Mouse (Mus musculus) small intestine, adult 2 months (tissue): Measurements from ENCODE around the gene Olfr64. TPM values are rescaled to one million over a fixed set of nuclear protein-coding genes. Genes with fewer than 3 reads are reported as not detected.

ENCODE experiments used
- H3K27ac ChIP-seq: fragments of 200-500 bp; 2 replicates; pipeline ENCODE4 v1.5.1; 2012; ENCODE audit warnings: low read depth, low read length, control low read depth, inconsistent platforms; ENCODE audit not compliant: insufficient read depth
- H3K27me3 ChIP-seq: fragments of 200-500 bp; 2 replicates; pipeline ENCODE4 v1.6.1; 2012; ENCODE audit warnings: mild to moderate bottlenecking, moderate library complexity, low read length, inconsistent platforms; ENCODE audit not compliant: control insufficient read depth, insufficient read depth
- H3K36me3 ChIP-seq: fragments of 200-500 bp; 2 replicates; pipeline ENCODE4 v1.6.1; 2012; ENCODE audit warnings: mild to moderate bottlenecking, low read length, control low read depth, inconsistent platforms; ENCODE audit not compliant: control insufficient read depth, insufficient read depth
- H3K4me1 ChIP-seq: fragments of 200-500 bp; 2 replicates; pipeline ENCODE4 v1.6.1; 2012; ENCODE audit warnings: low read length, inconsistent platforms, mixed read lengths; ENCODE audit not compliant: control insufficient read depth, insufficient read depth, insufficient read length
- H3K4me3 ChIP-seq: fragments of 200-500 bp; 2 replicates; pipeline ENCODE4 v1.5.1; 2012; ENCODE audit warnings: low read depth, mild to moderate bottlenecking, control low read depth, inconsistent platforms, low read length, moderate library complexity
- CTCF ChIP-seq: fragments of 200-500 bp; IDR thresholded peaks from 2 replicates; pipeline ENCODE4 v1.5.1; 2012; ENCODE audit warnings: low read depth, mild to moderate bottlenecking, control low read depth, inconsistent platforms, low read length, moderate library complexity, mixed read lengths; ENCODE audit not compliant: insufficient replicate concordance, insufficient read length; ENCODE audit errors: extremely low read depth
- POLR2A ChIP-seq: fragments of 200-500 bp; IDR thresholded peaks from 2 replicates; pipeline ENCODE4 v1.6.1; 2012; ENCODE audit warnings: low read depth, mild to moderate bottlenecking, control low read depth, inconsistent platforms, low read length, moderate library complexity
- WGBS: fragments of 180-500 bp; shearing (Covaris S2); methylation state at CpG from one replicate; pipeline ENCODE4 v1.1.7; 2018; 5-methylcytosine and 5-hydroxymethylcytosine counted together
- polyA plus RNA-seq: library from polyadenylated mRNA; depleted of rRNA; stranded (reverse); fragments of >200 nt; gene quantifications from 2 replicates; pipeline ENCODE4 v1.2.3, GENCODE M21; 2012; rRNA removed

Gene Olfr64
- not detected in 2 replicates for polyA plus RNA-seq

DNA sequence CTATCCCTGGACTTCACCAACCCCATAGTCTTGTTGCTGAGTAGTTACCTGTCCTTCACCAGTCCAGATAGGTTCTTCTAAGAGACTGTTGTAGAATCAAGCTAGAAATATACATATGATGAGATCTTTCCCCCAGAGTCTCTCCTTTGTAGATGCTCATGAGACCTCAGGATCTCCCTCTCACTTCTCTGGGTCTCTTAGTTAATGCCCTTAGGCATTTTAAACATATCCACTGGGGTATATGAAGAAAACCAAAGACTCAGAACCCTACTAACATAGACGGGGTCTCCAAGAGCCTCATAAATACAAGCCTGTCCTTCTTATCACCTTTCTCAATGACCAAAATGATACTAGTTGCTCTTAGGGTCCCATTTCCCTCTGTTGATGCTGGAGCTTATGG lies at the start of gene Olfr64:
Gene Olfr64 (minus strand): TSS at position 101 of the 400 bp plus-strand sequence.
- Histone ChIP-seq H3K36me3 (no peaks in the 10 kb centered on the region), H3K27me3 (no peaks in the 10 kb centered on the region), H3K27ac (no peak within 1 kb of the TSS), H3K4me3 (no peak within 1 kb of the TSS), H3K4me1 (no peaks in the 10 kb centered on the region)
- TF ChIP-seq POLR2A (no peak), CTCF (no peak)
- WGBS = 70% methylated on average over 1 of the region's 1 CpGs

DNA sequence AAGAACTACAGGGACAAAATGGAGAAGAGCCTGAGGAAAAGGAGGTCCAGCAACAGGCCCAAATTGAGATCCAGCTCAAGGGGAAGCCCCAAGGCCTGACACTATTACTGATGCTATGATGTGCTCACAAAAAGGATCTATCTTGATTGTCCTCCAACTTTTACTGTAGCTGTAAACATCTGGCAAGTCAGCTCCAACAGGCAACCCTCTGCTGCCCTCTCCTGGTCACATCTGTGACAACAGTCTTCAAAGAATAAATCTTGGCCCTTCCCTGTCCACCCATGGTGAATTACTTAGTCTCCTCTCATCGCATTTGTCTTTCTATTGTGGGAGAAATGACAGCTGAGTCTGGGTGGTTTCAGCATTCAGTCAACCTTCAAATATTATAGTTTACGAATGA lies 48.4 kb upstream of the Olfr64 start:
- H3K27ac ChIP-seq = no peak overlapping the region
- no peaks in the 10 kb centered on the region for H3K4me1 ChIP-seq
- 16% methylated on average over 2 of the region's 2 CpGs for WGBS
- no peaks in the 10 kb centered on the region for H3K36me3 ChIP-seq
- TF ChIP-seq CTCF (peak; percentile 53; the same call in 1 of the 2 replicates), POLR2A (no peak)
- H3K4me3 ChIP-seq = no peak overlapping the region
- no peaks in the 10 kb centered on the region for H3K27me3 ChIP-seq

DNA sequence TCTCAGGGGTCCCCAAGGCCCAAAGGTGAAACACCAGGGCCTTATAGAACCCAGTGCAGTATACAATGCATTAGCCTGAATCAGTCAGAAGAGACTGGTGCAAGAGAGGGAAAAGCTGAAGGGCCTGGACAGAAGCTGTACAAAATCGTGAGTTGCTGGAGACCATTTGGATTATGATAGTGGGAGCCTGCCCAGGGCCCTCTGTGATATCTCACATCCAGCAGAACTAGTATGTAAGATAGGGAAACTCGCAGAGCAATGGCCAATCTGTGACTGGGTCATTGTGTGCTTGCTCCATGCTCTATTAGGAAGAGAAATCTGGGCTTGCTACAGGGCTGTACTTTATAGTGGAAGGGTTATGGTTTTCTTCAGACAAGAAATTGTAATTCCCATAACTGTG lies 40.0 kb upstream of the Olfr64 start, which contains the start of gene Olfr632:
Gene Olfr632 (plus strand): TSS at position 84 of the 400 bp plus-strand sequence.
- no peaks in the 10 kb centered on the region for H3K27me3 ChIP-seq
- TF ChIP-seq POLR2A (no peak), CTCF (no peak)
- H3K36me3 ChIP-seq = no peaks in the 10 kb centered on the region
- H3K27ac ChIP-seq = no peak within 1 kb of the TSS
- 67% methylated on average over 2 of the region's 2 CpGs for WGBS
- no peaks in the 10 kb centered on the region for H3K4me1 ChIP-seq
- no peak within 1 kb of the TSS for H3K4me3 ChIP-seq

DNA sequence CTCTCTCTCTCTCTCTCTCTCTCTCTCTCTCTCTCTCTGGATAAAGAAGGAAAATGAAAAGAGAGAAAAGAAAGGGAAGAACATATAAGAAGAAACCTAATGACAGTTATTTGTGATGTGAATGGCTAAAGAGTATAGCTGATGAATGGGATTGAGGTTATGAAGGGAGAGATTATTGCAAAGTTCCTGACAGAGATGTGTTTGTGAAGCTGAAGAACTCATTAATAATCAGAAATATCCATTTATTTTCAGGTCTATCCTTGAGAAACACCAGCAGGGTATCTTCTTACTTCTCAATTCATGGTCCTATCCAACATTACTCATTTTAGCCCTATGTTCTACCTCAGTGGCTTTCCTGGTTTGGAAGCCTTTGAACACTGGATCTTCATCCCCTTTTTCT lies 34.2 kb upstream of the Olfr64 start, which contains the start of gene Olfr631:
Gene Olfr631 (plus strand): TSS at position 301 of the 400 bp plus-strand sequence.
- Histone ChIP-seq H3K27me3 (no peaks in the 10 kb centered on the region), H3K4me1 (no peaks in the 10 kb centered on the region), H3K36me3 (no peaks in the 10 kb centered on the region), H3K4me3 (no peak within 1 kb of the TSS), H3K27ac (no peak within 1 kb of the TSS)
- no peak for TF ChIP-seq CTCF
- TF ChIP-seq POLR2A = no peak

DNA sequence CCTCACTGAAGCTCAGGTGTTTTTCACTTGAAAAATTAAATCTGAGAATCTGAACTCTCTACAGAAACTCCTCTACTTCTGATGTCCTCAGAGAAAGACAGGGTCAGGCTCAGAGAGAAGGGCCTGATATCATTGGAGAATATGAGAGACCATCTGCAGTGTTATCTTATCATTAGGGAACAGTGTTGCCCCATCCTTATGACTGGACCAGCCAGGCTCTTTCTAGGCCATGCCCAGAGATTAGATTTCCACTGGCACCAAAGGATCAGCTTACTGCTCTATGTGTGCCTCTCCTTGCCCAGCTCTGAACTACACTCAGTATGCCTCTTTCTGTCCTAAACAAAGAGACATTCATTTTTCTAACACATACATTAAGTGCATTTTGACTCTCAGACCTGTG lies 21.1 kb upstream of the Olfr64 start:
- H3K27ac ChIP-seq = no peak overlapping the region
- H3K4me3 ChIP-seq = no peak overlapping the region
- no peaks in the 10 kb centered on the region for H3K4me1 ChIP-seq
- no peaks in the 10 kb centered on the region for H3K27me3 ChIP-seq
- H3K36me3 ChIP-seq = no peaks in the 10 kb centered on the region
- TF ChIP-seq CTCF (no peak), POLR2A (no peak)

DNA sequence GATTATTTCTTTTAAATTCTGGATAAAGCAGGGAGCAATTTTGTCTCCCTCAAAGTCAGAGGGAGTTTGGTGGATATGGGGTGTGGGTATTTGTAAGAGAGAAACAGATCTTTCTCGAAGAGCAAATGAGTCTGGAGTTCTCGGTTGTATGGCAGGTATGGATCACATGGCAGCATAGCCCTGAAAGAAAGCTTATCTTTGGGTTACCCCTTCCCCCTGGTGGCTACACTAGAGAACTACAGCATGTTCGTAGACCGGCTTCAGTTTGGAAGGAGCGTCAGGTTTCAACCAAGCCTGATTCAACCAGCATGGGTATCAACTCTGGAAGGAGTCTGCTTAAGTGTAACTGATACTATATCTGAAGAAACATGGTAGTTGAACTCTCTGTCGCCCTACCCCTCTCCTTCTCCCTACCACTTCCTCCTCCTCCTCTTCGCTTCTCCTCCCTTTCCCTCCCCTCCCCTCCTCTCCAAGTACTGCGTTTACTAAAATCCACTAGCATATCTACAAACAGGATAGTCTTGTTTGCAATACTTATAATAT lies 18.8 kb upstream of the Olfr64 start:
- Histone ChIP-seq H3K4me1 (no peaks in the 10 kb centered on the region), H3K36me3 (no peaks in the 10 kb centered on the region), H3K27me3 (no peaks in the 10 kb centered on the region), H3K27ac (no peak overlapping the region), H3K4me3 (no peak overlapping the region)
- TF ChIP-seq POLR2A = no peak
- 0 out of 2 replicates have a peak, but pooled peaks have one; percentile 7 for TF ChIP-seq CTCF
- WGBS = 73% methylated on average over 8 of the region's 8 CpGs

DNA sequence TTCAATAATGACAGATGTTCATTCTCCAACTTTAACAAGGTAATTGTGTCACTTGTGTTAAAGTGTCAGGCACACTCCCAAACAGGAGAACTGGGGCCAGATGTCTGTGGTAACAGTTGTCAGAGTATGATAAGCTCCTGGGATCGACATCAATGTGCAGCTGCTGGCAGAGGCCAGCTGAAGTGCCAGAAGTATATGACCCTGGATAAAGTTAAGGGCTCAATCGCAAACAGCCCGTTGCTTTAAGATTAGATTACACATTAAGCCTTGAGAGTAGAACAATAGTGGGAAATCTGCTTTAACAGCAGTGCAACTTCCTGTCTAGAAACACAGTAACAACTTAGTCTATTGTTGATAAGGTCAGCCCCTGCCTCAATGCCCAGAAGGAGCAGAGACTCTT lies 15.8 kb upstream of the Olfr64 start:
- H3K27ac ChIP-seq = no peak overlapping the region
- no peaks in the 10 kb centered on the region for H3K36me3 ChIP-seq
- H3K27me3 ChIP-seq = no peaks in the 10 kb centered on the region
- H3K4me3 ChIP-seq = no peak overlapping the region
- 6% methylated on average over 3 of the region's 3 CpGs for WGBS
- TF ChIP-seq POLR2A (no peak), CTCF (no peak)
- no peaks in the 10 kb centered on the region for H3K4me1 ChIP-seq

DNA sequence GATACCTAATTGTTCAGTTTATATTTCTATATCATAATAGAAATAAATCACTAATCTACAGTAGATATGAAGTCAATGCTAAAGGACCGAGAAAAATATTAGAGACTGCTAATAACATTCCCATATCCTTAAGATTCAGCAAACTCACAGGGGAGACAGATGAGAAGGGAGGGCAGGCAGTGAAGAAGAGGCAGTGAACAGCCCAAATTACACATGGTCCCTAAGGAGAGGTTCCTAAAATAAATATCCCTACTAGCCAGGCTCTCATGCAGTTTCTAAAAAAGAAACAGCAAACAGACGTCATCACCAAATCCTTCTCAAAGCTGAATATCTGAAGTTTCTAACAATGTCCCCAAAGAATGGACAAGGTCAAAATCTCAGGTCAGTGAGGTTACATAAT lies 8.9 kb upstream of the Olfr64 start, which contains the start of gene Olfr65:
Gene Olfr65 (plus strand): TSS at position 301 of the 400 bp plus-strand sequence.
- Histone ChIP-seq H3K27ac (no peak within 1 kb of the TSS), H3K27me3 (no peaks in the 10 kb centered on the region), H3K4me3 (no peak within 1 kb of the TSS), H3K4me1 (no peaks in the 10 kb centered on the region), H3K36me3 (no peaks in the 10 kb centered on the region)
- TF ChIP-seq POLR2A (no peak), CTCF (no peak)
- 78% methylated on average over 2 of the region's 2 CpGs for WGBS
